Mouse (Mus musculus) adrenal gland, adult 2 months (tissue): ENCODE measurements around the gene Pcdh9. TPM values are rescaled to one million over a fixed set of nuclear protein-coding genes. Genes with fewer than 3 reads are reported as not detected.

Source experiments
- DNase-seq: peaks from one replicate; pipeline ENCODE4 v3.0.0; 2021
- polyA plus RNA-seq: library from polyadenylated mRNA; depleted of rRNA; stranded (reverse); fragments of >200 nt; gene quantifications from 2 replicates; pipeline ENCODE4 v1.2.3, GENCODE M21; 2012
- total RNA-seq, 2 experiments: library from RNA; stranded (reverse); gene quantifications; 2 replicates each; pipeline ENCODE4 v1.2.3; 2021

The Pcdh9 gene
- total and polyA plus RNA-seq, 3 experiments, result 0.29 to 2.1 (median 1.8) TPM

DNA sequence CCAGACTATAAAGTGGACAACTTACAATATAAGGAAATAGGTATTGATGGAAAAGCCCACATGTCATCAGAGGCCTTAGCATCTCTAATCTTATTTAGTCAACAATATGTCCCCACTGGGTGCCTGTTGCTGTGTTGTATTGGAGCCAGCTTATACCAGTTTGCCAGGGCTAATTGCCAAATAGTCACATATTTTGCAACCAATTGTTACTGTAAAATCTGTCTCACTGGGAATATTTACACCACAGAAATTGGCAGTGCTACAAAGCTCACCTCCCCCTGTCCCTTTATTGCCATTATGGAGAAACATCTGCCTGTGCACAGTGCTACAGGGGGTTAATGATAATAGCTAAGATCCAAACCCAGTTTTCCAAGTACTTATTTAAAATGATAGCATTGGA, 721.3 kb downstream of the Pcdh9 start:
- no peak for DNase-seq

DNA sequence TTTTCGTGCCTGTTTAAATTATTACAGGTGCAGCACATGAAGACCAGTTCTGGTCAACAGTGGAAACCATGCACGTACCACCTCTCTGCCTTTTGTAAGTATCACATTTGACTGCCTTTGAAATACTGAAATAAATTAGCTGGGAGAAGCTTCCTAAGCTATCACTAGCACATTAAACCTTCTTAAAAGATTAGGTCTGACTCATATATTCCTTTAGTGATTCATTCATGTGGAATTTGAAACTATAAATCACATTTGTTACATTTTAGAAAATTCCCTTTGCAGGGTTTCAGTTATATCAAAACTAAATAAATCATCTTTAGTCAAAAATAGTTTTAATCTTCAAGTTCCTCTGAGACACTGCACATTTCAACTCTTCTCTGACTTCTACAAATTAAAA, 722.1 kb downstream of the Pcdh9 start:
- DNase-seq, result no peak

GRCm38 (mm10) chr14:93143414-93143813, 747.1 kb downstream of the Pcdh9 start:
- DNase-seq, result no peak

DNA sequence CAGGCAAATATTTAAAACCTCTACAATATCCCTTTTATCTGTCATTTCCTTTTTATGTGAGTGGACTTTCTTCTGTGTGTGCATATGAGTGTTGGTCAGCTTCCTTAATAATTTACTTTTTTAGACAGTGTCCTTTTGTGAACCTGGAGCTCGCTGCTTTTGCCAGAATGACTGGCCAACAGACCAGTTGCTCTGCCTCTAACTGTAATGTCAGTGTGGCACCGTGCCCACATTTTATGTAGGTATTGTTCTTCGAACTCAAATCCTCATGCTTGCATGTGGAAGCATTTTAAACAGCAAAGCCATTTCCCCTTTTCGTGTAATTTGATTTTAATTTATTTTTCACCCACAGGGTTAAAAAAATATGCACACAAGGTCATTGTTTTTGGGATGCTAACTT, 748.4 kb downstream of the Pcdh9 start:
- DNase-seq, result peak; percentile 8

DNA sequence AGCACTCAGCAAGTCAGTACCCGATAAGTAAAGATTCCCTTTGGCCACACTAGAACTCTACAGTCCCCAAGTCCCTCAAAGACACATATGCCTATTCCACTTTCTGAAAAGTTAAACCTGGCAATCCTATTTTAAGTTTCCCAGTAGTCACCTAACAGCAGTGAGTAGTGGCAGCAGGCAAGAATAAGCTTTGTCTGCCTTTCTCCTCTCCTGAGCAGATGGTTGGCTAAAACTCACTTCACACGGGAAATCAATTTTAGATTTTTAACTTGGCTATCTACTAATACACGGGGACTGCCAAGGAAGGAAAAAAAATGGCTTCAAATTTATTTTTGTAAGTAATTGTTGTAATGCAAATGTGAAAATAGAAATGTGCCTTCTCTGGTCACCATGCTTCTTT, 763.5 kb downstream of the Pcdh9 start:
- DNase-seq, result no peak

- DNase-seq, result no peak
These were observed 787.7 kb downstream of the Pcdh9 start for GRCm38 (mm10) chr14:93102755-93103154.

DNA sequence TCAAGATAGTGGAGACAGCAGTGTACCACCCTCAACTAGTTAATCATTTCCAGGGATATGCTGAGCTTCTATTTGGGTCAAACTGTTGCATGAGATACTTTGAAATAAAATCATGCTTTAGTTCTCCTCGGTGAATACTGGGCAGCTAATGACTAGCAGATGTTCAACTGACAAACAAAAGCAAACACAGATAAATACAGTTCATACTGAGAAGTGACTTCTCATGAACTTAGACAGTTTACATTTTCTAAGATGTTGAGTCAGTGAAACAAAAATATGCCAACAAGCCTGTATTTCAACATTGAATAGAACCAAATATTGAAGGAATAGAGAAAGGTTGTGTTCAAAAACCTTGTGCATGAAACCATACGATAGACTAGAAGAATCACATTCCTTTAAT, 795.4 kb downstream of the Pcdh9 start:
- no peak for DNase-seq

GRCm38 (mm10) chr14:93092806-93093205, 797.7 kb downstream of the Pcdh9 start:
- no peak for DNase-seq

DNA sequence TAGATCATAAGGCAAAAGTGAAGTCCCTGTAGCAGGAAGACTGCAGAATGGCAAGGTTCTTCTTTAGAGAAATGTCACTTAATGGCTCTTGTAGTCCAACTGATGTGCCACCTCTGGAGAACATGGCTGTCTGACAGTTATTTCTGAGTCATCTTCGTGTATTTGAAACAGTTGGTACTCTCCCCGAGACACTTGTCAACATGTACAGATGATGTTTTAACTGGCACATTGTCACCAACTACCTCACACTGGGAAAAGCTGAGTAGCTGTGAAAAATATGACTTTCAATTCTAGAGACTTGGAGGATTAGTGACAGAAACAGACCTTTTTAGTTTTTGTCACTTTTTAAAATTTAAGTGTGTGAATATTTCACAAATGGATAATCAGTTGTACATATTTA, 804.8 kb downstream of the Pcdh9 start:
- DNase-seq, result no peak

- DNase-seq, result no peak
These were observed 807.3 kb downstream of the Pcdh9 start for GRCm38 (mm10) chr14:93083140-93083539.

- DNase-seq, result no peak
These were observed 809.6 kb downstream of the Pcdh9 start for GRCm38 (mm10) chr14:93080910-93081309.

GRCm38 (mm10) chr14:93075761-93076160, 814.7 kb downstream of the Pcdh9 start:
- DNase-seq, result no peak

GRCm38 (mm10) chr14:93072346-93072745, 818.1 kb downstream of the Pcdh9 start:
- DNase-seq, result no peak

- peak; percentile 10 for DNase-seq
These were observed 820.3 kb downstream of the Pcdh9 start for GRCm38 (mm10) chr14:93070140-93070539.

DNA sequence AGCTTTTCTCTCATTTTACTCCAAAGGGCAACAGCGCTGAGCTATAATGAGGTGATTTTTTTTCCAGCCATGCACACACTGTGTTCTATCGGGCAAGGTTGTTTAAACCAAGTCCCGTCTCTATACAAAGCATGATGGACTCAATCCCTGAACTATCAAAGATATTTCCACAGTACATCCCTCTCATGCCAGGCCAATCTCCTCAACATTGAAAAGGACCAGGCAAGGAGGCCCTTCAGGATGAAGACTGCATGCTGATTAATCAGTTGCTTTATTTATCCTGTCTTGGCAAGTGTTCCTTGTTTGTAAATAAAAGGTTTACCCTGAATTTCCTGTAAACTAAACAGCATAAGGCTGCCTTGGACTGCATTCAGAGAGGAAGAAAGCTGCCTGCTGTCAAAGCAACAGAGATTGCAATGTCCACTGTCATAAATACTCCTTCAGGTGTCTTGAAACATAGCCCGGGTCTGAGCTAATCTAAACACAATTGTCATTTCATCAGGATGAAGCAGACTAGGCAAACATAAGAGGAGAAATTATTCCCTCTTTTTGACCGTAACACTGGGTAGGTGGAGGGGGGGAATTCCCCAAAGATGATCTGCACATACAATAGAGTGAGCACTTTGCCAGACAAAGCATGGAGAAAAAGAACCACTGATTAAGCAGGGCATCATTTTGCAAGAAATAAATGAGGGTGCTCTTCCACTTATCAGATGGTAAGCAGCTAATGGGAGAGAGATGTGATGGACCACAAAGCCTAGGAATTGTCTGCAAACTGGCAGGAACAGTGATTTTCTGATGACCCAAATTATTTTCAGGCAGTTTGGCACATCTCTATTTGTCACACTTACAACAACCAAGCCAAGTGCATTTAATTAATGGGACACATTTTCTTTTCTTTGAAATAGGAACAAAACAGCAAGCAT, 822.8 kb downstream of the Pcdh9 start:
- no peak for DNase-seq

GRCm38 (mm10) chr14:93066732-93067410, 823.6 kb downstream of the Pcdh9 start:
- DNase-seq, result no peak

GRCm38 (mm10) chr14:93061824-93062620, 828.5 kb downstream of the Pcdh9 start:
- DNase-seq, result no peak

- no peak for DNase-seq
These were observed 831.7 kb downstream of the Pcdh9 start for GRCm38 (mm10) chr14:93058799-93059198.

GRCm38 (mm10) chr14:93055997-93056396, 834.5 kb downstream of the Pcdh9 start:
- no peak for DNase-seq

GRCm38 (mm10) chr14:93040591-93040990, 849.9 kb downstream of the Pcdh9 start:
- no peak for DNase-seq

DNA sequence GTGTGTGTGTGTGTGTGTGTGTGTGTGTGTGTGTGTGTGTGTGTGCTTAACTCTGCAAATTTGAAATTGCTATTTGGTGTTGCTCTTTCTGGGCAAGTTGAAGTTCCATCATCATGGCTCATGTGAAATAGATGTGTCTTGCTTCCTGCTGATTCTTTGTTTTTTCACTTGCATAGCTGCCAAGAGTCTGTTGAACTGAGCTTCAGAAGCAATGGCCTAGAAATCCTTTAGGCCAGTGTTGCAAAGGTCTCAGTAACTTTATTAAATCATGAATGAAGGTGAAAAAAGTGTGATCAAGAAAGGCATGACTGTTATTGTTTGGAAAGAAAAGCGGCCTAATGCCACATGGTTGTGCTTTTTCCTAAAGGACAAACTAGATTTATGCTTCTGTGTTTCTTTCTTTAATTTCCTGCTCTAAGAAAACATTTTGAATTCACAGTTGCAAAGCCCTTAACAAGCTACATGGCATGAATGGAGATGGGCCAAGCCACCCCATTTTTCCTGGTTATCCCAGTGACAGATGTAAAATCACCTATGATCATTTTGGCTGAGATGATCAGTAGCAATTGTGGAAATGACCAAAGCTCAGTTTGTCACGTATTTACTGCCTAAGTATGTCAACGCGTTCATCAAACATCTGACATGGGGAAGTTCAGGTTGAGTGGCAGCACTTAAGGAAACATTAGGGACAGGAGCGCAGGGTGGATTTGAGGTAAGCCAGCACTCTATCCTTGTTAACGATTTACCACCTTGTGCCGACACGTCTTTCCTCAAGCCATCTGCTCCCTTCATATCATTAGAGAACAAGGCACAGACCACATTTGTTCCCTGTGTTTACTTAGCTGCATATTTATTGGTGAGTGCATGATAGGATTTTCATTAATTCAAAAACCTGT, 850.9 kb downstream of the Pcdh9 start:
- no peak for DNase-seq
